Mouse (Mus musculus) cerebellum, adult 2 months (tissue): Measurements from ENCODE around the gene Gm45837.

ENCODE experiments used
- CTCF ChIP-seq: fragments of 200-500 bp; IDR thresholded peaks from 2 replicates; pipeline ENCODE4 v1.5.1; 2011; ENCODE audit warnings: low read depth, mild to moderate bottlenecking, control low read depth, low read length, moderate library complexity, borderline replicate concordance; ENCODE audit not compliant: insufficient read depth
- POLR2A ChIP-seq: fragments of 200-500 bp; IDR thresholded peaks from 2 replicates; pipeline ENCODE4 v1.6.1; 2011; ENCODE audit warnings: low read length, control low read depth, borderline replicate concordance; ENCODE audit not compliant: insufficient read depth

DNA sequence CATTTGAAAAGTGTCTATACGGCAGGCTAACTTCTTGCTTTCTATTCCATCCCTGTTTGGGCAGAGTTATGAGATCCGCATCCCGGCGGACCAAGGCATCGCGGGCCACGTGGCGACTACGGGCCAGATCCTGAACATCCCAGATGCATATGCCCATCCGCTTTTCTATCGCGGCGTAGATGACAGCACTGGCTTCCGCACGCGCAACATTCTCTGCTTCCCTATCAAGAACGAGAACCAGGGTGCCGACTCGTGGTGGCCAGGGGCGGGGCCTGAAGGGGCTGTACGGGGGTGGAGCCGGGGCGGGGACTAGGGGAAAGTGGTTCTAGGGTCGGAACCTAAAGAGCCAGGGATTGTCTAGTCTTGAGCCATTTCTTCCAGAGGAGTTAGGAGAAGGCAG, 93.8 kb downstream of the Gm45837 start:
- TF ChIP-seq CTCF = no peak
- TF ChIP-seq POLR2A = no peak
